ENCODE assay signal across 18 mouse cellular contexts in the genomic region with DNA sequence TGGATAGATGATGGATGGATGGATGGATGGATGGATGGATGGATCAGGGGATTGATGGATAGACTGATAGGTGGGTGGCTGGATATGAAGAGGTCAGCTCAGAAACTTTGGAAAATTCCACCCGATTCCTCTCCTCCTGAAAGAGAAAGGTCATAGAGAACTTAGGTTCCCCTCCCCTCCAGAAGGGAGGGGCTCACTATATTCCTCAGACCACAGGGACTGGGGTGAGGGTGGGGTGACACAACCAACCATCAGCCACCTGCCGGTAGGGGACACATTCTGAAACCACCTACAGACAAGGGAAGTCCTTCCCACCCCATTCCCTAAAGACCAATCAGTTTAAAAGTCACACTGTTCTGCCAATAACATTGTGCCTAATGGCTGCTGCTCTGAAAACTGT. TPM values are rescaled to one million over a fixed set of nuclear protein-coding genes. Genes with fewer than 3 reads are reported as not detected.
DNase-seq lines count a peak whose midpoint lies in the region; ATAC-seq lines count a peak whose summit lies in the region.
"Had no signal": no experiment of that assay in that cellular context is flagged by ENCODE, and none has a peak within 500 bp of the region (broad histone marks: within the 10 kb centered on the region; RNA-seq: fewer than 3 reads in every experiment).

No protein-coding gene starts in this region.

- WGBS in forebrain, embryonic 11.5 days = 90% methylated on average over 2 of the region's 2 CpGs
- WGBS in forebrain, embryonic 15.5 days = 88% methylated on average over 2 of the region's 2 CpGs
- 83% methylated on average over 2 of the region's 2 CpGs for WGBS in kidney, embryonic 15.5 days
- WGBS in liver, embryonic 15.5 days (ENCODE audit: insufficient replicate concordance) = 61% methylated on average over 2 of the region's 2 CpGs

- H3K36me3 ChIP-seq in forebrain, embryonic 11.5 days (ENCODE audit: control insufficient read depth, insufficient read depth, low read length) = no peaks in the 10 kb centered on the region
- H3K36me3 ChIP-seq in forebrain, embryonic 15.5 days = no peaks in the 10 kb centered on the region
- no peaks in the 10 kb centered on the region for H3K36me3 ChIP-seq in kidney, embryonic 15.5 days
- H3K36me3 ChIP-seq in liver, embryonic 15.5 days (replicated peaks) = no peaks in the 10 kb centered on the region
- H3K36me3 ChIP-seq: limb, embryonic 13.5 days had no signal

- intact Hi-C loops in left cerebral cortex, postnatal 4 days (cut with DNase I) = no loop called here

- no peak overlapping the region for H3K9ac ChIP-seq in forebrain, embryonic 11.5 days (ENCODE audit: low read length)
- H3K9ac ChIP-seq in forebrain, embryonic 15.5 days (replicated peaks) = no peak overlapping the region
- no peak overlapping the region for H3K9ac ChIP-seq in kidney, embryonic 15.5 days
- no peak overlapping the region for H3K9ac ChIP-seq in liver, embryonic 15.5 days
- H3K9ac ChIP-seq: limb, embryonic 13.5 days had no signal

- 0 out of 2 replicates have a peak, but pooled peaks have one; percentile 31 for ATAC-seq in forebrain, embryonic 11.5 days (replicated peaks; ENCODE audit: low FRiP score)
- ATAC-seq in forebrain, embryonic 15.5 days (replicated peaks) = no peak
- 0 out of 2 replicates have a peak, but pooled peaks have one; percentile 35 for ATAC-seq in kidney, embryonic 15.5 days (replicated peaks; ENCODE audit: low FRiP score)
- 0 out of 2 replicates have a peak, but pooled peaks have one; percentile 53 for ATAC-seq in erythroblast, adult 5-6 weeks (replicated peaks; ENCODE audit: low FRiP score, poor library complexity, severe bottlenecking)
- ATAC-seq in liver, embryonic 15.5 days (ENCODE audit: insufficient read depth) = peak; percentile 25; the same call in 1 of the 2 replicates
- no peak for ATAC-seq in megakaryocyte-erythroid progenitor cell, adult 5-6 weeks (replicated peaks; ENCODE audit: low FRiP score, low TSS enrichment, poor library complexity, severe bottlenecking)
- ATAC-seq: inflammation-experienced regulatory T-cells, adult 6 months; lung, postnatal 0 days had no signal

- no peak overlapping the region for H3K4me2 ChIP-seq in forebrain, embryonic 11.5 days (ENCODE audit: low read depth, low read length, severe bottlenecking)
- no peak overlapping the region for H3K4me2 ChIP-seq in forebrain, embryonic 15.5 days (replicated peaks)
- H3K4me2 ChIP-seq in kidney, embryonic 15.5 days = no peak overlapping the region
- no peak overlapping the region for H3K4me2 ChIP-seq in liver, embryonic 15.5 days
- H3K4me2 ChIP-seq: limb, embryonic 13.5 days had no signal

- H3K27me3 ChIP-seq in forebrain, embryonic 11.5 days (ENCODE audit: control insufficient read depth, insufficient read depth, low read length) = no peaks in the 10 kb centered on the region
- no peaks in the 10 kb centered on the region for H3K27me3 ChIP-seq in forebrain, embryonic 15.5 days
- no peaks in the 10 kb centered on the region for H3K27me3 ChIP-seq in kidney, embryonic 15.5 days
- H3K27me3 ChIP-seq in liver, embryonic 15.5 days = no peaks in the 10 kb centered on the region
- H3K27me3 ChIP-seq: limb, embryonic 13.5 days had no signal

- no peak for DNase-seq in forebrain, embryonic 11.5 days (ENCODE audit: low spot score)
- DNase-seq in kidney, postnatal 36 days = no peak
- no peak for DNase-seq in left cerebral cortex, postnatal 4 days
- DNase-seq: adrenal gland, postnatal 36 days; cerebellum, adult 11 months; thymus, adult 18-20 months had no signal

- no peak overlapping the region for H3K4me3 ChIP-seq in forebrain, embryonic 11.5 days (ENCODE audit: low read depth, low read length)
- H3K4me3 ChIP-seq in forebrain, embryonic 15.5 days = no peak overlapping the region
- H3K4me3 ChIP-seq in kidney, embryonic 15.5 days (replicated peaks) = no peak overlapping the region
- no peak overlapping the region for H3K4me3 ChIP-seq in liver, embryonic 15.5 days (replicated peaks)
- H3K4me3 ChIP-seq: layer of hippocampus, adult 2 months; limb, embryonic 13.5 days had no signal

- H3K27ac ChIP-seq in forebrain, embryonic 11.5 days (ENCODE audit: low read depth, low read length) = no peak overlapping the region
- no peak overlapping the region for H3K27ac ChIP-seq in forebrain, embryonic 15.5 days (replicated peaks)
- H3K27ac ChIP-seq in kidney, embryonic 15.5 days = no peak overlapping the region
- H3K27ac ChIP-seq in liver, embryonic 15.5 days (replicated peaks) = no peak overlapping the region
- H3K27ac ChIP-seq: layer of hippocampus, adult 2 months; limb, embryonic 13.5 days had no signal

- peaks cover 30% of the 10 kb centered on the region for H3K9me3 ChIP-seq in forebrain, embryonic 11.5 days (ENCODE audit: control insufficient read depth, low read length)
- H3K9me3 ChIP-seq in forebrain, embryonic 15.5 days = peaks cover 31% of the 10 kb centered on the region
- peaks cover 35% of the 10 kb centered on the region for H3K9me3 ChIP-seq in kidney, embryonic 15.5 days (replicated peaks)
- peaks cover 9% of the 10 kb centered on the region for H3K9me3 ChIP-seq in liver, embryonic 15.5 days (replicated peaks)

- H3K4me1 ChIP-seq in forebrain, embryonic 11.5 days (replicated peaks; ENCODE audit: control insufficient read depth, insufficient read depth, low read length) = no peaks in the 10 kb centered on the region
- no peaks in the 10 kb centered on the region for H3K4me1 ChIP-seq in forebrain, embryonic 15.5 days
- H3K4me1 ChIP-seq in kidney, embryonic 15.5 days = no peaks in the 10 kb centered on the region
- no peaks in the 10 kb centered on the region for H3K4me1 ChIP-seq in liver, embryonic 15.5 days (replicated peaks)
- H3K4me1 ChIP-seq: limb, embryonic 13.5 days had no signal

RNA-seq across cellular contexts. Expression of a gene that starts 14.5 kb away (rescaled TPM):
- polyA plus RNA-seq in forebrain, embryonic 11.5 days (2014; fragmentation: Nextera tagmentation; extraction: Ambion mirVana) = not detected in 2 replicates
- not detected in 2 replicates for polyA plus RNA-seq in forebrain, embryonic 15.5 days (2015; fragmentation: Nextera tagmentation; extraction: Ambion mirVana)
- not detected in 2 replicates for polyA plus RNA-seq in kidney, embryonic 15.5 days (2015; fragmentation: Nextera tagmentation; extraction: Ambion mirVana)
- not detected in 2 replicates for total RNA-seq in erythroblast, adult 5-6 weeks (2015; ENCODE audit: low replicate concordance)
- total RNA-seq in erythroblast, adult 5-6 weeks (2017; ENCODE audit: low replicate concordance) = not detected in 2 replicates
- not detected in 2 replicates for polyA plus RNA-seq in liver, embryonic 15.5 days (2015; fragmentation: Nextera tagmentation; extraction: Ambion mirVana)
- not detected for total RNA-seq in left cerebral cortex, postnatal 4 days (2021)
- not detected in 2 replicates for total RNA-seq in megakaryocyte-erythroid progenitor cell, adult 5-6 weeks (2014; fragmentation: Nextera tagmentation)
- not detected in 2 replicates for total RNA-seq in megakaryocyte-erythroid progenitor cell, adult 5-6 weeks (2017)
- total RNA-seq: adrenal gland, postnatal 36 days; common myeloid progenitor, adult 5-6 weeks; gastrocnemius, postnatal 4 days; layer of hippocampus, adult 2 months had no signal
- polyA plus RNA-seq: inflammation-experienced regulatory T-cells, adult 6 months; limb, embryonic 13.5 days; lung, postnatal 0 days; small intestine, adult 2 months had no signal

RNA-seq across cellular contexts. Expression of a gene that starts 23.6 kb away (rescaled TPM):
- polyA plus RNA-seq in forebrain, embryonic 11.5 days (2014; fragmentation: Nextera tagmentation; extraction: Ambion mirVana) = not detected in 2 replicates
- polyA plus RNA-seq in forebrain, embryonic 15.5 days (2015; fragmentation: Nextera tagmentation; extraction: Ambion mirVana) = not detected in 2 replicates
- not detected in 2 replicates for polyA plus RNA-seq in kidney, embryonic 15.5 days (2015; fragmentation: Nextera tagmentation; extraction: Ambion mirVana)
- total RNA-seq in erythroblast, adult 5-6 weeks (2015; ENCODE audit: low replicate concordance) = not detected in 2 replicates
- total RNA-seq in erythroblast, adult 5-6 weeks (2017; ENCODE audit: low replicate concordance) = 1.4 TPM in 1 of 2 replicates, not detected in the other
- polyA plus RNA-seq in liver, embryonic 15.5 days (2015; fragmentation: Nextera tagmentation; extraction: Ambion mirVana) = not detected in 2 replicates
- total RNA-seq in left cerebral cortex, postnatal 4 days (2021) = not detected
- total RNA-seq in megakaryocyte-erythroid progenitor cell, adult 5-6 weeks (2014; fragmentation: Nextera tagmentation) = not detected in 2 replicates
- not detected in 2 replicates for total RNA-seq in megakaryocyte-erythroid progenitor cell, adult 5-6 weeks (2017)
- total RNA-seq: adrenal gland, postnatal 36 days; common myeloid progenitor, adult 5-6 weeks; gastrocnemius, postnatal 4 days; layer of hippocampus, adult 2 months had no signal
- polyA plus RNA-seq: inflammation-experienced regulatory T-cells, adult 6 months; limb, embryonic 13.5 days; lung, postnatal 0 days; small intestine, adult 2 months had no signal

Comparison
In these comparisons a context has a peak if more than half of its experiments do, and no peak if none do; other contexts are left out.
1. ATAC-seq: peak in forebrain, embryonic 11.5 days (single experiment), kidney, embryonic 15.5 days (single experiment), erythroblast, adult 5-6 weeks (single experiment) and liver, embryonic 15.5 days (single experiment); none in forebrain, embryonic 15.5 days (single experiment) and megakaryocyte-erythroid progenitor cell, adult 5-6 weeks (single experiment).